Mouse (Mus musculus): ENCODE data around the gene Degs1. TPM values are rescaled to one million over a fixed set of nuclear protein-coding genes. Genes with fewer than 3 reads are reported as not detected.

The Degs1 gene
- total RNA-seq, 2 experiments from 2014 or later: 47.5 to 52.7 TPM

DNA sequence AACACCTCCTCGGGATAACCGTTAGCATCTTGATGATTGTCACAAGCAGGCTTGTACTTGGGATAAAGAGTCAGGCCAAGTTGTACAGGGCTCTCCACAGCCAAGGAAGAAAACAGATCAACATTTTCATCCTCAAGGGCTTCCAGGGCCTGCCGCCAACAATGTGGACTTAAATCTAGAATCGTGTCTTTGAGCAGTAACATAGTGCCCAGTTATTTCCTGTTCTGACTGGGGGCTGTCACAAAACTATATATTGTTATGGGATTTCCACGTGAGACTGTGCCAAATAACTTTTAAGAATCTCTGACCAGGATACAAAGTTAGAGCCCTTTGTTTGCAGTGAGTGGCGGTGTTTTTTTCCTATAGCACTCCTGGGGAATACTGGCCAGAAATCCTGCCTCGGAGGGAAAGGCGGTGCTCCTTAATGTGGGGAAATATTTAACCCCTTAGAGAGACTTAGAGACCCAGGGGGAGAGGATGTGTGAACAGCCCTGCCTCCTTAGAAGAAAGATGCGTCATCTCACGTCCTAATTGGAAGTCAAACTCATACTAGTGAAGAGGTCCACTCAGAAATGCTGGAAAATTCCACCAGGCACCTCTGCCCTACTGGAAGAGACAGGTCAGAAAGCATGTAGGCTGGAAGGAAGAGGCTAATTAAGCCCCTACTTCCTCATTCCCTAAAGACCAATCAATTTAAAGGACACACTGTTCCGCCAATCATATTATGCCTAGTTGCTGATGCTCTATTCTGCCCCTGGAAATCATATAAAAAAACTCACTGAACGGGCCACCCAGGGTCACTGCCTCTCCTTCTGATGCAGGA lies 55.3 kb downstream of the Degs1 start:
- peak in 1 of 2 experiments; percentile 16 for DNase-seq (ENCODE audit: low spot score in 2 of 2)

GRCm38 (mm10) chr1:182226261-182226660 lies 56.3 kb downstream of the Degs1 start:
- DNase-seq (ENCODE audit: low spot score in 2 of 2): no peak

Other genes starting within 250 kb of the Degs1 start
- 10 to 100 TPM; 50.6 to 53.4 TPM for gene Srp9, start 158.1 kb downstream of the Degs1 start, total RNA-seq (2021)
- not detected for gene Vmn1r1, start 118.3 kb downstream of the Degs1 start, total RNA-seq (2021)
- 10 to 100 TPM; 21.1 to 25.4 TPM for gene Fbxo28, start 58.8 kb upstream of the Degs1 start, total RNA-seq (2021)
- 10 to 100 TPM; 19.6 to 21.6 TPM for gene Trp53bp2, start 126.4 kb upstream of the Degs1 start, total RNA-seq (2021)
- 100 to 1,000 TPM; 103 to 106 TPM for gene Capn2, start 234.8 kb upstream of the Degs1 start, total RNA-seq (2021)